Mouse (Mus musculus): ENCODE results near the gene Prkce.

The Prkce gene

DNA sequence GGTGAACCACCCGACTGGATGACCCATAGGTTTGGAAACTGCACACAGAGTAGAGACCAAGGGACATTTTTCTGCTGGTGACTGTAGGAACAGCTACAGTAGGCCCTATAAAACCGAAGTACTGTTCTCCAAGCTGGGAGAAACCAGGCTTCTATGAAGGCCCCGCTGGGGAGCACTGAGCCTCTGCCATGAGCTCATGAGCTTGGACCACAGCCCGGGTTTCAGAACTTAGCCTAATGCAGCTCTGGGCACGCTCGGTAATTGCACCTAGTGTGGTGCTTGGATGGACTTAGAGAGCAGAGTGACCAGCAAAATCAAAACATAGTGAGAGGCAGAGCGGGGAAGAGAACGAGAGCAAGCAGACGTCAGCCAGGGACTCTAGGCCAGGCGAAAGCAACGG lies 134.7 kb downstream of the Prkce start:
- no peak for DNase-seq (ENCODE audit: low read depth)

GRCm38 (mm10) chr17:86302861-86303331 lies 135.3 kb downstream of the Prkce start:
- DNase-seq (ENCODE audit: low read depth) = no peak

- DNase-seq (ENCODE audit: low read depth) = no peak
Observed at GRCm38 (mm10) chr17:86303401-86304243, 136.0 kb downstream of the Prkce start.

- DNase-seq (ENCODE audit: low read depth) = no peak
Observed at GRCm38 (mm10) chr17:86304923-86305630, 137.5 kb downstream of the Prkce start.

DNA sequence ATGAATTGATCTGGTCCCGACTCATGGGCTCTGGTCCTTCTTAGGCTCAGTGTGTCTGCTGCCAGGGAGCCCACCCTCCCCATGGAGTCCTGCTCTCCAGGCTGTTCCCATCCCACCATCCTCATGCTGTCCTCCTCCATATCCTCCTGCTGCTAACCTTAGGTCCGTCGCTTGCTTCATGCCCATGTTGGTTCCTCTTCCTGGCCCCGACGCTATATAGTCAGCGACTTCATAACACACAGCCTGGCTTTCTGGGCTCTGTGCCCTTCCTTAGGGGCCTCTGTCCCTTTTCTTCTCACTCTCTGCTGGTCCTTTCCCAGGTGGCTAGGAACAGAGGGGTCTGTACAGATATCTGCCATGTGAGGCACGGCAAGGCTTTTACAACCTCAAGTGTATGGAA lies 138.6 kb downstream of the Prkce start:
- no peak for DNase-seq (ENCODE audit: low read depth)

DNA sequence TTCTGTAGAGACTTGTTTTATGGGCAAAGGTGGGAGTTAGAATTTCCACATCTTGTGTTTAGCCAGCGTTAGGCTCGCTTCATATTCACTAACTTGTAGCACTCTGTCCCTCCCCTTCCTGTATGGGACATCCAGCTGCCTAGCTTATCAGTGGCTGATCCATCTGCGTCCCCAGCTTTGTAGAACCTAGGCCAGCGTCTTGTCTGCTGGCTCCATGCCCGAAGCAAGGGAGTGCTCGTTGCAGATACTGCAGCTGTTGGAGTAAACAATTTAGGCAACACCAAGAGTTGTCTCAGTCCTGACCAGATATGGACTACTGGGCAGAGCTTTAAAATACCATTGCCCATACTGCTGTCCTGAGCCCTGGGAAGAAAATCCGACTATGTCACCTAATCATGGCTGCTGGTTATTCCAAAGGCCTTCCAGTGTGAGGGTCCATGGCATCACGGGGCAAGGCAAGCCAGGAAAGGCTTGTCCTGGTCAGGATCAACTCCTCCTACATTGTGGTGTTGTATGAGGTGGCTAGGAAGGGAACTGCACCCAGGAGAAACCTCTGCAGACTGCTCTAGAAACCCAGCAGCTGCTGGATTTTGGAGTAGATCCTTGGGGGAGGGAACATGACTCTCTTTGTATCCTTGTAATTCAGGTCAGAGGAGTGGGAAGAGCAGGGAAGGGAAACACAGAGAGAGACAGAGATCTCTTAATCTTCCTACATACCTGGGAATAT lies 146.0 kb downstream of the Prkce start:
- DNase-seq (ENCODE audit: low read depth) = peak; percentile 33

DNA sequence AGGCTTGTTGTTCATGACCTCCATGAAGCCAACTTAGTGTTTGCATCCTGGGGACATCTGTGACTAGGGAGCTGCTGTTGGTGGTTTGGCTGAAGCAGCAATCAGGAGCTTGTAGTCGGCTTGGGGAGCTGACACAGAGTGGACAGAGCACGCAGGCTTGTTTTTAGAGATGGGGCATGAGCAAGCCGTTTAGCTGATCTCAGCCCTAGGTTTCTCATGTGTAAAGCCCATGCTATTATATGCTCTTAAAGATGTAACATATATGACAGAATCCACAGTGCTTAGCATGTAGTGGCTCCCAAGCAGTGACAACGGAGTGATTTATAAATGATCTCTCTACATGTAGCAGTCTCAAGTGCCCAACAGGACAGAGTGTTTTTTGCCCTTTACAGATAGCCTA lies 148.3 kb downstream of the Prkce start:
- DNase-seq (ENCODE audit: low read depth) = no peak

GRCm38 (mm10) chr17:86316771-86317170 lies 149.2 kb downstream of the Prkce start:
- no peak for DNase-seq (ENCODE audit: low read depth)

DNA sequence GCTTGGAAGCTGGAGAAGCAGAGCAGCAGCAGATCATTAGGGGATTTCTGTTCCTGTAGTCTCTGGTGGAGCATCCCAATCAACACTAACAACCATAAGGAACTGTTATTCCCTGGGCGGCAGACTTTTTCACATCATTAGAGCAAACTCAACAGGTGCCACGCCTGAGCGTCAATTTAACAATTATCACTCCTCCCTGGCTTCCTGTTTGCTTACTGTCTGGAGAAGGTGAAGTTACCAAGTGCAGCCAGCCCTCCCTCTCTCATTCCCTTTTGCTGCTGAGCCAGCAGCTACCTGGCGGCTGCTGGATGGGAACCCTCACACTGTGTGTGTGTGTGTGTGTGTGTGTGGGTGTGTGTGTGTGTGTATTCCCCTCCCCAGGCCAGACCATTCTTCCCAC lies 149.6 kb downstream of the Prkce start:
- no peak for DNase-seq (ENCODE audit: low read depth)

DNA sequence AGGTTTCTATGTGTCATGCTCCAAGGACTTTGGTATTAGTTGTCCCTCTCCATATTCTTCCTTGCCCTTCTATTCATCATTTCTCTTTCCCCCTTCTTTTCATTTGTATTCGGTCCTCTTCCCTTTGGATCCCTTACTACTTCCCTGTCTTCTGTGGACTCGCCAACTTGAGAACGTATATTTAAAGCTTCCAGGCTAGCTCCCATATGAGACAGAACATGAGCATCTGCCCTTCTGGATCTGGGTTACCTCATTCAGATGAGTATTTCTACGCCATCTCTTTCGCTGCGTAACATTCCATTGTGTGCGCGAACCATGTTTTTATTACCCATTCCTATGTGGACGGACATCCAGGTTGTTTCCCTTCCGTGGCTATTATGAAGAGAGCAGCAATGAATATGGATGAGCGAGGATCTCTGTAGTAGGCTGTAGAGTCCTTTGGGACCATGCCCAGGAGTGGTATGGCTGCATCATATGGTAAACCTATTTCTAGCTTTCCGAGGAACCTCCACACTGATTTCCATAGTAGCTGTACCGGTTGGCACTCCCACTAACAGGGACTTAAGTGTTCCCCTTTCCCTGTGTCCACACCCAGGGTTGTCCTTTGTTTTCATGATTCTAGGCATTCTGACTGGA lies 152.5 kb downstream of the Prkce start:
- DNase-seq (ENCODE audit: low read depth) = no peak

DNA sequence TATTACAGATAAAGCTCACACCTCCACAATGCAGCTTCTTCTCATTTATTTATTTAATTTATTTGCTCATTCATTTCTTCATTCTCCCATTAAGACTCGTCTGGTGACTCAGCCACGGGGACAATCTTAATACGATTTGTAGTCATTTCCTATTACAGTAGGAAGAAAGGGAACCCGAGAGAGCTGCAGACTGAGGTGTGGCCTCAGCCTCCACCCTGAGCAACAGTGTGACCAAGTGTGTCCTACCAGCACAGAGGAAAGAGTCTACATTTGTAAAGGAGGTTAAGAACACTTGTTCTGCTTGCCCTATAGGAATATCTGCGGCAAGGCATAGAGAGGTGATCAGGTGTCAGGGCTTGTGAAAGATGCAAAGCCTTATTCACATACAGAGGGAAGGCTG lies 155.3 kb downstream of the Prkce start:
- DNase-seq (ENCODE audit: low read depth) = no peak

DNA sequence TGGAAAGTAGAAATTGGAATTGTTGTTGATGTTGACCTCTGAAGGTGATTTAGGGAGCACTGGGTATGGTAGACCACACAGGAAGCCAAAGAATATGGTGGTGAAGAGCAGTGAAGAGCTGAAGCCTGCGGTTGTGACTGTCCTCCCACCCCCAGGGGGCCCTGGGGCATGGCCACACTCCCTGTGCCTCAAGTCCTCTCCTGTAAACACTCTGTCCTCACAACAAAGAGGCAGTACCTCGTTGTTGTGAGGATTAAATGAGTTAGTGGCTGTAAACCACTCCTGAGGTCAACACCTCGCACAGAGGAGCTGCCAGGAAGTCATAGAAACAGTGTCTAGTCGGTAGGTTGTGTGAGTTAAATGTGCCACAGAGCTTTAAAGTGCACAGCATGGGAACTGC lies 155.7 kb downstream of the Prkce start:
- DNase-seq (ENCODE audit: low read depth) = no peak

DNA sequence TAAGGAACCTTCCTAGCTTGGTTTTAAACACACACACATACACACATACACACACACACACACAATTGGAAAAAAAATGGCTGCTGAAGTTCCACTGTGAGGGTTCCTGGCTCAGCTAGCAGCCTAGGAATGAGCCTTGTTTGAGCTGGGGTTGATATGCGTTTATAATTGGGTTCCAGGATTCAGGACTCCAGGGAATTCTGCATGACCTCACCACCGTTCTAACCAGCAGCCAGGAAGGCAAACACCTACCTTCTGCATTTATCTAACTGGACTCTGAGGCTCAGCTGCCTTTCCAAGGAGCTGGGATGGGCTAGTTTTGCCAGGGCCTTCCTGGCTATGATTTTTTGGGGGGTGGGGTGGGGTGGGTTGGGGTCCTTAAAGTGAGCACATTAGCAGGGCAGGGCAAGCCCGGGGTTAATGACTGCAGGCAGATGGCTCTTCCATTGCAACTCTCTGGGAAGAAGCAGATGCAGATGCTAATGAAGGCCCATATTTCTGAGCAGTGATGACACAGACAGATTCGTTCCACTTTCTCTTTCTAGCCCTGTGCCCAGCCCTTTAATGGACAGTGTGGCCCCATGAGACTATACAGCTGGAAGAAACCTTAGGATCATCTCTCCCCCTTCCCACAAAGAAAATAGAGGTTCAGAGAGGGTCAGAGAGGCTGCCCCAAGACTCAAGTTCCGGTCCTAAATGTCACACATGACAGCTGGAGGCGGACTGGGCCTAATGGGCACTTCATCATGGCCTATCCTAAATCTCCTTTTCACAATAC lies 156.5 kb downstream of the Prkce start:
- DNase-seq (ENCODE audit: low read depth) = no peak

GRCm38 (mm10) chr17:86324756-86325155 lies 157.2 kb downstream of the Prkce start:
- no peak for DNase-seq (ENCODE audit: low read depth)

- DNase-seq (ENCODE audit: low read depth) = no peak
Observed at GRCm38 (mm10) chr17:86325317-86325716, 157.7 kb downstream of the Prkce start.

- no peak for DNase-seq (ENCODE audit: low read depth)
Observed at GRCm38 (mm10) chr17:86327958-86328357, 160.4 kb downstream of the Prkce start.

GRCm38 (mm10) chr17:86329273-86330075 lies 161.9 kb downstream of the Prkce start:
- DNase-seq (ENCODE audit: low read depth) = no peak

- no peak for DNase-seq (ENCODE audit: low read depth)
Observed at GRCm38 (mm10) chr17:86330076-86330955, 162.7 kb downstream of the Prkce start.

GRCm38 (mm10) chr17:86331835-86332234 lies 164.2 kb downstream of the Prkce start:
- no peak for DNase-seq (ENCODE audit: low read depth)

DNA sequence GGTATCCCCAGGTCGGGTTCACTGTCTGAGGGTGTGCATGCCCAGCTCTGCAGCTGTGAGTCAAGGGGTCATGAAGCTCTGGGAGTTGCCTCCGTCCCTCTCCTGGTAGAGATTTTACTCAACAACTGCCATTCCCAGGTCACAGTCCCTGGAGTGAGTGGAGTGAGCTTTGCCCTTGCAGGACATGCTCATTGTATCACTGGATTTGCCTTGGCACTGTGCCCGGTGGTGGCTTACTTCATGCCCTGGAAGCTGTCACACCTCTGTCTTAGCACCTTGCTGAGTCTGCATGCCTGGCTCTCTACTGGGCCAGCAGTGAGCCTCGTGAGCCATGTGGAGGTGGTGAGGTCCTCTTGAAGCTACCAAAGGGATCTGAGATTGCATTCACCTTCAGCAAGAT lies 167.4 kb downstream of the Prkce start:
- DNase-seq (ENCODE audit: low read depth) = no peak
